19 mouse cellular contexts compared by ENCODE assay signal in genomic region chr6:30749042-30749689, GRCm38 (mm10). TPM values are rescaled to one million over a fixed set of nuclear protein-coding genes. Genes with fewer than 3 reads are reported as not detected.
A peak's percentile ranks its signal among the peaks of the same experiment; 100 is the strongest.
DNase-seq lines count a peak whose midpoint lies in the region; ATAC-seq lines count a peak whose summit lies in the region.
"Had no signal": no experiment of that assay in that cellular context is flagged by ENCODE, and none has a peak within 500 bp of the region (broad histone marks: within the 10 kb centered on the region; RNA-seq: fewer than 3 reads in every experiment).

No protein-coding gene starts in this region.

- H3K4me1 ChIP-seq in embryonic facial prominence, embryonic 11.5 days (ENCODE audit: control insufficient read depth, insufficient read depth, low read length) = no peaks in the 10 kb centered on the region
- H3K4me1 ChIP-seq in embryonic facial prominence, embryonic 10.5 days = no peaks in the 10 kb centered on the region
- H3K4me1 ChIP-seq in heart, embryonic 14.5 days (ENCODE audit: control insufficient read depth in 2 of 2, insufficient read depth in 2 of 2, low read length in 2 of 2) = peaks cover 0 to 8% of the 10 kb centered on the region in 2 experiments; a peak in 1 of 4 replicates
- no peaks in the 10 kb centered on the region for H3K4me1 ChIP-seq in kidney, embryonic 16.5 days (ENCODE audit: insufficient read depth, low read length)
- H3K4me1 ChIP-seq in limb, embryonic 12.5 days (replicated peaks) = peaks cover 8% of the 10 kb centered on the region
- H3K4me1 ChIP-seq: hindbrain, embryonic 10.5 days; midbrain, embryonic 15.5 days had no signal

- H3K27ac ChIP-seq in embryonic facial prominence, embryonic 11.5 days (replicated peaks; ENCODE audit: low read depth, low read length) = no peak overlapping the region
- no peak overlapping the region for H3K27ac ChIP-seq in embryonic facial prominence, embryonic 10.5 days (replicated peaks)
- peak overlapping the region in 1 of 2 experiments; percentile 37; a peak in 1 of 4 replicates for H3K27ac ChIP-seq in heart, embryonic 14.5 days (replicated peaks in 1 of 2; ENCODE audit: control insufficient read depth in 1 of 2, insufficient read depth in 1 of 2, low read depth in 2 of 2, low read length in 2 of 2)
- no peak overlapping the region for H3K27ac ChIP-seq in kidney, embryonic 16.5 days (ENCODE audit: low read length)
- peak overlapping the region; percentile 50; the same call in 1 of the 2 replicates for H3K27ac ChIP-seq in limb, embryonic 12.5 days
- H3K27ac ChIP-seq: hindbrain, embryonic 10.5 days; midbrain, embryonic 15.5 days had no signal

- no peaks in the 10 kb centered on the region for H3K27me3 ChIP-seq in embryonic facial prominence, embryonic 11.5 days (ENCODE audit: control insufficient read depth, insufficient read depth, low read length)
- H3K27me3 ChIP-seq in embryonic facial prominence, embryonic 10.5 days (replicated peaks; ENCODE audit: low read depth, poor library complexity, severe bottlenecking) = no peaks in the 10 kb centered on the region
- H3K27me3 ChIP-seq in heart, embryonic 14.5 days (ENCODE audit: control insufficient read depth, insufficient read depth, low read length) = no peaks in the 10 kb centered on the region
- H3K27me3 ChIP-seq in kidney, embryonic 16.5 days (ENCODE audit: insufficient read depth, low read length) = no peaks in the 10 kb centered on the region
- no peaks in the 10 kb centered on the region for H3K27me3 ChIP-seq in limb, embryonic 12.5 days
- H3K27me3 ChIP-seq: CH12.LX; megakaryocyte, embryonic 14.5 days; midbrain, embryonic 15.5 days had no signal

- H3K4me2 ChIP-seq in embryonic facial prominence, embryonic 11.5 days (ENCODE audit: low read depth, low read length) = no peak overlapping the region
- H3K4me2 ChIP-seq in heart, embryonic 14.5 days (ENCODE audit: low read length) = no peak overlapping the region
- no peak overlapping the region for H3K4me2 ChIP-seq in kidney, embryonic 16.5 days (replicated peaks; ENCODE audit: low read depth, low read length)
- H3K4me2 ChIP-seq in limb, embryonic 12.5 days = no peak overlapping the region
- H3K4me2 ChIP-seq: liver, embryonic 11.5 days; midbrain, embryonic 15.5 days had no signal

- ATAC-seq in embryonic facial prominence, embryonic 11.5 days (replicated peaks; ENCODE audit: insufficient number of reproducible peaks, low FRiP score, low TSS enrichment, low read depth) = peak; percentile 65; the same call in 1 of the 2 replicates
- ATAC-seq in heart, embryonic 14.5 days (ENCODE audit: insufficient number of reproducible peaks, insufficient read depth, low FRiP score, low read depth) = peak; percentile 40; the same call in 1 of the 2 replicates
- peak; percentile 29; the same call in 1 of the 2 replicates for ATAC-seq in kidney, embryonic 16.5 days (ENCODE audit: low FRiP score, low TSS enrichment)
- ATAC-seq in limb, embryonic 12.5 days (ENCODE audit: insufficient number of reproducible peaks, insufficient read depth, low FRiP score, low TSS enrichment, low read depth) = peak; percentile 58
- ATAC-seq: midbrain, embryonic 15.5 days had no signal

- no peak overlapping the region for H3K9ac ChIP-seq in embryonic facial prominence, embryonic 11.5 days (replicated peaks; ENCODE audit: low read length)
- H3K9ac ChIP-seq in heart, embryonic 14.5 days (ENCODE audit: low read length) = no peak overlapping the region
- no peak overlapping the region for H3K9ac ChIP-seq in kidney, embryonic 16.5 days (replicated peaks; ENCODE audit: low read length)
- no peak overlapping the region for H3K9ac ChIP-seq in limb, embryonic 12.5 days (replicated peaks)
- H3K9ac ChIP-seq: midbrain, embryonic 15.5 days had no signal

- H3K36me3 ChIP-seq in embryonic facial prominence, embryonic 11.5 days (replicated peaks; ENCODE audit: control insufficient read depth, insufficient read depth, low read depth, low read length) = peaks cover 8% of the 10 kb centered on the region
- H3K36me3 ChIP-seq in embryonic facial prominence, embryonic 10.5 days (replicated peaks) = peaks cover 70% of the 10 kb centered on the region
- H3K36me3 ChIP-seq in heart, embryonic 14.5 days (ENCODE audit: control insufficient read depth, insufficient read depth, low read length) = peaks cover 60% of the 10 kb centered on the region
- H3K36me3 ChIP-seq in kidney, embryonic 16.5 days (ENCODE audit: insufficient read depth, low read length) = peaks cover 33% of the 10 kb centered on the region
- H3K36me3 ChIP-seq in limb, embryonic 12.5 days = peaks cover 63% of the 10 kb centered on the region

- H3K4me3 ChIP-seq in embryonic facial prominence, embryonic 11.5 days (ENCODE audit: low read depth, low read length) = no peak overlapping the region
- no peak overlapping the region for H3K4me3 ChIP-seq in embryonic facial prominence, embryonic 10.5 days
- H3K4me3 ChIP-seq in heart, embryonic 14.5 days (ENCODE audit: control insufficient read depth in 1 of 2, insufficient read depth in 1 of 2, low read depth in 1 of 2, low read length in 2 of 2) = no peak overlapping the region
- H3K4me3 ChIP-seq in kidney, embryonic 16.5 days (ENCODE audit: low read length) = no peak overlapping the region
- no peak overlapping the region for H3K4me3 ChIP-seq in limb, embryonic 12.5 days (replicated peaks)
- H3K4me3 ChIP-seq: hindbrain, embryonic 10.5 days; megakaryocyte, embryonic 14.5 days; midbrain, embryonic 15.5 days had no signal

- WGBS in embryonic facial prominence, embryonic 11.5 days = 34% methylated on average over 2 of the region's 2 CpGs
- 52% methylated on average over 2 of the region's 2 CpGs for WGBS in embryonic facial prominence, embryonic 10.5 days
- WGBS in heart, embryonic 14.5 days = 19% methylated on average over 2 of the region's 2 CpGs
- 24% methylated on average over 2 of the region's 2 CpGs for WGBS in kidney, embryonic 16.5 days
- 37% methylated on average over 2 of the region's 2 CpGs for WGBS in limb, embryonic 12.5 days

- no peaks in the 10 kb centered on the region for H3K9me3 ChIP-seq in embryonic facial prominence, embryonic 11.5 days (replicated peaks; ENCODE audit: control insufficient read depth, low read length)
- H3K9me3 ChIP-seq in embryonic facial prominence, embryonic 10.5 days = no peaks in the 10 kb centered on the region
- no peaks in the 10 kb centered on the region for H3K9me3 ChIP-seq in heart, embryonic 14.5 days (ENCODE audit: control insufficient read depth, low read length)
- H3K9me3 ChIP-seq in kidney, embryonic 16.5 days (ENCODE audit: low read length) = no peaks in the 10 kb centered on the region
- H3K9me3 ChIP-seq in limb, embryonic 12.5 days = no peaks in the 10 kb centered on the region
- H3K9me3 ChIP-seq: hindbrain, embryonic 10.5 days; megakaryocyte, embryonic 14.5 days; midbrain, embryonic 15.5 days had no signal

- no peak for DNase-seq in embryonic facial prominence, embryonic 11.5 days (ENCODE audit: low spot score)
- no peak for DNase-seq in embryonic facial prominence, embryonic 10.5 days (ENCODE audit: low spot score)
- DNase-seq in heart, adult 8-10 months (ENCODE audit: low spot score) = no peak
- no peak for DNase-seq in kidney, postnatal 10 days
- no peak for DNase-seq in yolk sac, embryonic 10.5 days (ENCODE audit: low spot score)
- DNase-seq: cerebellum, adult 9-11 months; gastrocnemius, postnatal 10 days; kidney, postnatal 36 days; lung, postnatal 14 days; right cerebral cortex, postnatal 4 days; thymus, adult 2 months had no signal

RNA-seq across cellular contexts. Expression of gene Mest, which starts 25.8 kb away (rescaled TPM):
- 1,816 and 1,902 TPM in 2 replicates for polyA plus RNA-seq in embryonic facial prominence, embryonic 11.5 days (2014; fragmentation: Nextera tagmentation; extraction: Ambion mirVana)
- 1,878 and 2,201 TPM in 2 replicates for polyA plus RNA-seq in embryonic facial prominence, embryonic 10.5 days (2016; fragmentation: Nextera tagmentation; extraction: Ambion mirVana)
- polyA plus RNA-seq in heart, embryonic 14.5 days (2014; fragmentation: Nextera tagmentation; extraction: Ambion mirVana) = 2,556 and 2,705 TPM in 2 replicates
- 1 to 10 TPM; 3.2 to 9.2 (median 7.6) TPM for total RNA-seq in heart, adult 8-10 months (2022)
- polyA plus RNA-seq in kidney, embryonic 16.5 days (2015; fragmentation: Nextera tagmentation; extraction: Ambion mirVana) = 2,098 and 2,228 TPM in 2 replicates
- 1,412 and 1,630 TPM in 2 replicates for polyA plus RNA-seq in limb, embryonic 12.5 days (2016; fragmentation: Nextera tagmentation; extraction: Ambion mirVana)

RNA-seq across cellular contexts. Expression of gene Cep41, which starts 55.6 kb away (rescaled TPM):
- 23.7 and 28.1 TPM in 2 replicates for polyA plus RNA-seq in embryonic facial prominence, embryonic 11.5 days (2014; fragmentation: Nextera tagmentation; extraction: Ambion mirVana)
- polyA plus RNA-seq in embryonic facial prominence, embryonic 10.5 days (2016; fragmentation: Nextera tagmentation; extraction: Ambion mirVana) = 17.7 and 17.9 TPM in 2 replicates
- polyA plus RNA-seq in heart, embryonic 14.5 days (2014; fragmentation: Nextera tagmentation; extraction: Ambion mirVana) = 9.6 and 11.3 TPM in 2 replicates
- 1 to 10 TPM; 1.5 to 3.4 (median 2.1) TPM for total RNA-seq in heart, adult 8-10 months (2022)
- 20.6 and 21.6 TPM in 2 replicates for polyA plus RNA-seq in kidney, embryonic 16.5 days (2015; fragmentation: Nextera tagmentation; extraction: Ambion mirVana)
- polyA plus RNA-seq in limb, embryonic 12.5 days (2016; fragmentation: Nextera tagmentation; extraction: Ambion mirVana) = 51.1 and 53.5 TPM in 2 replicates
